ENCODE assay signal across 9 mouse cellular contexts in genomic region chr13:114075724-114076384, GRCm38 (mm10).
DNase-seq lines count a peak whose midpoint lies in the region; ATAC-seq and TF ChIP-seq lines count a peak whose summit lies in the region.
"Had no signal": no experiment of that assay in that cellular context is flagged by ENCODE, and none has a peak within 500 bp of the region (broad histone marks: within the 10 kb centered on the region; RNA-seq: fewer than 3 reads in every experiment).

No protein-coding gene starts in this region.

- H3K27me3 ChIP-seq in forebrain, postnatal 0 days (ENCODE audit: insufficient read depth, low read length) = no peaks in the 10 kb centered on the region
- H3K27me3 ChIP-seq: embryonic facial prominence, embryonic 12.5 days had no signal

- intact Hi-C loops in left cerebral cortex, postnatal 14 days (cut with DNase I) = loop anchor here (2.0 to 10.0 kb wide), 2 partner anchors 191 to 383 kb away; partner anchors contain the start of gene Fst

- H3K9me3 ChIP-seq in forebrain, postnatal 0 days (ENCODE audit: low read length) = no peaks in the 10 kb centered on the region
- H3K9me3 ChIP-seq: embryonic facial prominence, embryonic 12.5 days had no signal

- H3K4me2 ChIP-seq in forebrain, postnatal 0 days (ENCODE audit: low read depth) = no peak overlapping the region
- H3K4me2 ChIP-seq: embryonic facial prominence, embryonic 12.5 days had no signal

- 70% methylated on average over 9 of the region's 9 CpGs for WGBS in forebrain, postnatal 0 days

- peak; percentile 9 for DNase-seq in kidney, adult 18-20 months
- no peak for DNase-seq in kidney, adult 11 months
- peak; percentile 42 for DNase-seq in CD8-positive naive resting alpha-beta T cell, adult 2 months (ENCODE audit: low read depth in 2 of 2, low spot score in 2 of 2)
- peak; percentile 62 for DNase-seq in ZHBTc4 (ENCODE audit: low read depth, low spot score)
- DNase-seq in forebrain, postnatal 0 days = peak; percentile 77
- DNase-seq in left cerebral cortex, postnatal 14 days (ENCODE audit: low spot score in 2 of 2) = peak; percentile 54 to 59
- DNase-seq in retina, embryonic 14.5 days (ENCODE audit: low spot score) = peak; percentile 69
- DNase-seq in spleen, postnatal 14 days (ENCODE audit: low spot score in 2 of 2) = no peak

- H3K4me3 ChIP-seq in forebrain, postnatal 0 days (ENCODE audit: low read depth, low read length) = no peak overlapping the region
- H3K4me3 ChIP-seq: embryonic facial prominence, embryonic 12.5 days had no signal

- H3K4me1 ChIP-seq in forebrain, postnatal 0 days (ENCODE audit: insufficient read depth) = no peaks in the 10 kb centered on the region

- no peak overlapping the region for H3K9ac ChIP-seq in forebrain, postnatal 0 days
- H3K9ac ChIP-seq: embryonic facial prominence, embryonic 12.5 days had no signal

- peak; percentile 50; the same call in 1 of the 2 replicates for ATAC-seq in forebrain, postnatal 0 days

- H3K36me3 ChIP-seq in forebrain, postnatal 0 days (ENCODE audit: insufficient read depth) = no peaks in the 10 kb centered on the region
- H3K36me3 ChIP-seq: embryonic facial prominence, embryonic 12.5 days had no signal

- TF ChIP-seq CTCF in forebrain, postnatal 0 days (IDR thresholded peaks at IDR 0.05; ENCODE audit: low read depth) = peak; percentile 76

- no peak overlapping the region for H3K27ac ChIP-seq in forebrain, postnatal 0 days (ENCODE audit: low read depth, low read length)
- H3K27ac ChIP-seq: embryonic facial prominence, embryonic 12.5 days had no signal

Comparison
In these comparisons a context has a peak if more than half of its experiments do, and no peak if none do; other contexts are left out.
1. DNase-seq: peak in kidney, adult 18-20 months (single experiment), CD8-positive naive resting alpha-beta T cell, adult 2 months (2 of 2), ZHBTc4 (single experiment), forebrain, postnatal 0 days (single experiment), left cerebral cortex, postnatal 14 days (2 of 2) and retina, embryonic 14.5 days (single experiment); none in kidney, adult 11 months (single experiment) and spleen, postnatal 14 days (0 of 2).